Mouse (Mus musculus) midbrain, embryonic 14.5 days (tissue): Measurements from ENCODE around the gene Fam171a2. TPM values are rescaled to one million over a fixed set of nuclear protein-coding genes. Genes with fewer than 3 reads are reported as not detected.

Experiments
- ATAC-seq: fragments of 200-750 bp; cut with Nextera tagmentation; 2 replicates; pipeline ENCODE4 v1.8.0; 2017; ENCODE audit warnings: moderate number of reproducible peaks, moderate library complexity; ENCODE audit not compliant: low FRiP score, low TSS enrichment
- DNase-seq: peaks from one replicate; pipeline ENCODE4 v3.0.0-alpha.2; 2015
- H3K27ac ChIP-seq: fragments of 300-500 bp; sonication (generic); replicated peaks from 2 replicates; pipeline ENCODE4 v1.5.1; 2014; ENCODE audit warnings: mild to moderate bottlenecking, low read depth, low read length, moderate library complexity
- H3K27me3 ChIP-seq: fragments of 300-500 bp; sonication (generic); 2 replicates; pipeline ENCODE4 v1.6.1; 2014; ENCODE audit warnings: low read length, control low read depth, mixed read lengths; ENCODE audit not compliant: control insufficient read depth, insufficient read depth
- H3K36me3 ChIP-seq: fragments of 300-500 bp; sonication (generic); 2 replicates; pipeline ENCODE4 v1.6.1; 2014; ENCODE audit warnings: low read length, control low read depth; ENCODE audit not compliant: control insufficient read depth, insufficient read depth
- H3K4me1 ChIP-seq: fragments of 300-500 bp; sonication (generic); 2 replicates; pipeline ENCODE4 v1.6.1; 2014; ENCODE audit warnings: mild to moderate bottlenecking, antibody characterized with exemption, low read length, control low read depth; ENCODE audit not compliant: control insufficient read depth, insufficient read depth
- H3K4me2 ChIP-seq: fragments of 300-500 bp; sonication (generic); 2 replicates; pipeline ENCODE4 v1.6.1; 2014; ENCODE audit warnings: mild to moderate bottlenecking, low read length, moderate library complexity
- H3K4me3 ChIP-seq: fragments of 300-500 bp; sonication (generic); replicated peaks from 2 replicates; pipeline ENCODE4 v1.5.1; 2014; ENCODE audit warnings: low read depth, low read length
- H3K9ac ChIP-seq: fragments of 300-500 bp; sonication (generic); replicated peaks from 2 replicates; pipeline ENCODE4 v1.6.1; 2014; ENCODE audit warnings: mild to moderate bottlenecking, low read length, moderate library complexity
- H3K9me3 ChIP-seq: fragments of 300-500 bp; sonication (generic); 2 replicates; pipeline ENCODE4 v1.6.1; 2016; ENCODE audit warnings: low read length, control low read depth, mixed read lengths; ENCODE audit not compliant: control insufficient read depth
- WGBS: fragments of 180-500 bp; shearing (Covaris S2); extraction: QIAGEN DNeasy Blood & Tissue Kit; methylation state at CpG from one replicate; pipeline ENCODE4 v1.1.7; 2014; 5-methylcytosine and 5-hydroxymethylcytosine counted together
- polyA plus RNA-seq: library from polyadenylated mRNA; unstranded; fragments of >200 nt; fragmentation: Nextera tagmentation; extraction: Ambion mirVana; gene quantifications from 2 replicates; pipeline ENCODE4 v1.2.1, GENCODE M21; 2014

The Fam171a2 gene
- polyA plus RNA-seq, 1 experiment from 2014 or later, result 28.6 TPM

- no peak overlapping the region for H3K4me3 ChIP-seq
- no peak overlapping the region for H3K9ac ChIP-seq
- no peaks in the 10 kb centered on the region for H3K9me3 ChIP-seq
- DNase-seq (no peak), ATAC-seq (no peak)
- peaks cover 85% of the 10 kb centered on the region for H3K36me3 ChIP-seq
- no peaks in the 10 kb centered on the region for H3K27me3 ChIP-seq
- peaks cover 30% of the 10 kb centered on the region for H3K4me1 ChIP-seq
- H3K4me2 ChIP-seq, result no peak overlapping the region
- WGBS, result 90% methylated on average over 8 of the region's 8 CpGs
- no peak overlapping the region for H3K27ac ChIP-seq
These were observed 7.2 kb downstream of the Fam171a2 start for GRCm38 (mm10) chr11:102440255-102440654.

- peaks cover 21% of the 10 kb centered on the region for H3K4me1 ChIP-seq
- no peaks in the 10 kb centered on the region for H3K9me3 ChIP-seq
- no peak for DNase-seq
- no peak overlapping the region for H3K9ac ChIP-seq
- no peak for ATAC-seq
- no peak overlapping the region for H3K27ac ChIP-seq
- no peak overlapping the region for H3K4me2 ChIP-seq
- H3K36me3 ChIP-seq, result peaks cover 93% of the 10 kb centered on the region
- 83% methylated on average over 14 of the region's 14 CpGs for WGBS
- H3K4me3 ChIP-seq, result no peak overlapping the region
- no peaks in the 10 kb centered on the region for H3K27me3 ChIP-seq
These were observed 8.1 kb downstream of the Fam171a2 start for GRCm38 (mm10) chr11:102439093-102440082.

GRCm38 (mm10) chr11:102438212-102439092 lies 9.0 kb downstream of the Fam171a2 start:
- H3K27ac ChIP-seq, result peak overlapping the region; percentile 68
- H3K9me3 ChIP-seq, result no peaks in the 10 kb centered on the region
- H3K4me1 ChIP-seq, result peaks cover 15% of the 10 kb centered on the region
- DNase-seq (peak; percentile 91), ATAC-seq (peak; percentile 41; the same call in 1 of the 2 replicates)
- H3K4me2 ChIP-seq, result peak overlapping the region; percentile 51
- peak overlapping the region; percentile 23 for H3K4me3 ChIP-seq
- peak overlapping the region; percentile 48; the same call in 1 of the 2 replicates for H3K9ac ChIP-seq
- 9% methylated on average over 77 of the region's 77 CpGs for WGBS
- H3K36me3 ChIP-seq, result peaks cover 90% of the 10 kb centered on the region
- H3K27me3 ChIP-seq, result no peaks in the 10 kb centered on the region

GRCm38 (mm10) chr11:102437120-102438061 lies 10.1 kb downstream of the Fam171a2 start:
- peak; percentile 73 for DNase-seq
- no peaks in the 10 kb centered on the region for H3K9me3 ChIP-seq
- peak overlapping the region; percentile 23 for H3K4me3 ChIP-seq
- ATAC-seq, result peak; percentile 22
- 4% methylated on average over 87 of the region's 87 CpGs for WGBS
- peak overlapping the region; percentile 51 for H3K4me2 ChIP-seq
- H3K27ac ChIP-seq, result peak overlapping the region; percentile 68
- H3K9ac ChIP-seq, result peak overlapping the region; percentile 48; the same call in 1 of the 2 replicates
- no peaks in the 10 kb centered on the region for H3K27me3 ChIP-seq
- peaks cover 15% of the 10 kb centered on the region for H3K4me1 ChIP-seq
- H3K36me3 ChIP-seq, result peaks cover 87% of the 10 kb centered on the region

- Histone ChIP-seq H3K4me1 (peaks cover 15% of the 10 kb centered on the region), H3K4me2 (no peak overlapping the region), H3K4me3 (no peak overlapping the region), H3K9ac (no peak overlapping the region), H3K27ac (no peak overlapping the region), H3K9me3 (no peaks in the 10 kb centered on the region), H3K36me3 (peaks cover 79% of the 10 kb centered on the region), H3K27me3 (no peaks in the 10 kb centered on the region)
- no peak for DNase-seq
- ATAC-seq, result no peak
- WGBS, result 82% methylated on average over 10 of the region's 10 CpGs
These were observed 11.1 kb downstream of the Fam171a2 start for GRCm38 (mm10) chr11:102436471-102436790.

GRCm38 (mm10) chr11:102435754-102436470 lies 11.6 kb downstream of the Fam171a2 start:
- Histone ChIP-seq H3K4me1 (peaks cover 15% of the 10 kb centered on the region), H3K9me3 (no peaks in the 10 kb centered on the region), H3K9ac (no peak overlapping the region), H3K36me3 (peaks cover 74% of the 10 kb centered on the region), H3K27ac (no peak overlapping the region), H3K4me2 (no peak overlapping the region), H3K27me3 (no peaks in the 10 kb centered on the region), H3K4me3 (no peak overlapping the region)
- no peak for ATAC-seq
- WGBS, result 90% methylated on average over 18 of the region's 18 CpGs
- no peak for DNase-seq

GRCm38 (mm10) chr11:102434816-102435705 lies 12.4 kb downstream of the Fam171a2 start:
- no peak overlapping the region for H3K4me2 ChIP-seq
- ATAC-seq, result no peak
- H3K4me1 ChIP-seq, result peaks cover 18% of the 10 kb centered on the region
- no peaks in the 10 kb centered on the region for H3K9me3 ChIP-seq
- H3K9ac ChIP-seq, result no peak overlapping the region
- no peak overlapping the region for H3K27ac ChIP-seq
- H3K27me3 ChIP-seq, result no peaks in the 10 kb centered on the region
- 96% methylated on average over 11 of the region's 11 CpGs for WGBS
- H3K4me3 ChIP-seq, result no peak overlapping the region
- peaks cover 66% of the 10 kb centered on the region for H3K36me3 ChIP-seq
- DNase-seq, result no peak
